Mouse (Mus musculus) gastrocnemius, postnatal 25 days (tissue): Measurements from ENCODE around the gene Arhgef39. TPM values are rescaled to one million over a fixed set of nuclear protein-coding genes. Genes with fewer than 3 reads are reported as not detected.

Experiments
- DNase-seq: peaks from one replicate; pipeline ENCODE4 v3.0.0; 2022
- total RNA-seq, 2 experiments: library from RNA; stranded (reverse); gene quantifications; 1 replicate in 1 of 2; 2 replicates in 1 of 2; pipeline ENCODE4 v1.2.3; 2021

The Arhgef39 gene
- total RNA-seq, 2 experiments from 2014 or later, result 0.69 TPM; not detected in 1

GRCm38 (mm10) chr4:43478906-43479832 is 20.3 kb downstream of the Arhgef39 start:
- no peak for DNase-seq

- no peak for DNase-seq
These were observed 21.0 kb downstream of the Arhgef39 start for GRCm38 (mm10) chr4:43478534-43478858.

GRCm38 (mm10) chr4:43477857-43478533 is 21.5 kb downstream of the Arhgef39 start:
- DNase-seq, result peak; percentile 86

GRCm38 (mm10) chr4:43476604-43477003 is 22.9 kb downstream of the Arhgef39 start:
- no peak for DNase-seq

GRCm38 (mm10) chr4:43473636-43474035 is 25.9 kb downstream of the Arhgef39 start:
- DNase-seq, result no peak

- no peak for DNase-seq
These were observed 29.2 kb downstream of the Arhgef39 start for GRCm38 (mm10) chr4:43470301-43470700.

GRCm38 (mm10) chr4:43466872-43467271 is 32.6 kb downstream of the Arhgef39 start:
- DNase-seq, result no peak

- no peak for DNase-seq
These were observed 33.6 kb downstream of the Arhgef39 start for GRCm38 (mm10) chr4:43465935-43466334.

- DNase-seq, result no peak
These were observed 36.4 kb downstream of the Arhgef39 start for GRCm38 (mm10) chr4:43463102-43463501.

GRCm38 (mm10) chr4:43457124-43457523 is 42.4 kb downstream of the Arhgef39 start:
- no peak for DNase-seq

GRCm38 (mm10) chr4:43456470-43456869 is 43.0 kb downstream of the Arhgef39 start:
- no peak for DNase-seq

- no peak for DNase-seq
These were observed 45.3 kb downstream of the Arhgef39 start, which contains the start of gene Cd72 for GRCm38 (mm10) chr4:43454041-43454836. Cd72 (minus strand) TSS chr4:43454628.

GRCm38 (mm10) chr4:43453413-43453812 is 46.1 kb downstream of the Arhgef39 start:
- no peak for DNase-seq

- no peak for DNase-seq
These were observed 47.2 kb downstream of the Arhgef39 start for GRCm38 (mm10) chr4:43452315-43452714.

GRCm38 (mm10) chr4:43448554-43448953 is 50.9 kb downstream of the Arhgef39 start:
- no peak for DNase-seq

- DNase-seq, result peak; percentile 71
These were observed 52.2 kb downstream of the Arhgef39 start for GRCm38 (mm10) chr4:43447251-43447650.

Other genes with a start within 250 kb of the Arhgef39 start
- gene Atp8b5, start 232.5 kb downstream of the Arhgef39 start, total RNA-seq, result not detected
- gene Rusc2, start 117.7 kb downstream of the Arhgef39 start, total RNA-seq, result 10 to 100 TPM; 22.1 to 24.2 TPM
- not detected for gene Fam166b, start 70.6 kb downstream of the Arhgef39 start, total RNA-seq
- gene Tesk1, start 57.8 kb downstream of the Arhgef39 start, total RNA-seq, result 10 to 100 TPM; 41.7 to 47.2 TPM
- gene Cd72, start 45.1 kb downstream of the Arhgef39 start, total RNA-seq, result not detected
- not detected for gene Sit1, start 16.0 kb downstream of the Arhgef39 start, total RNA-seq
- 10 to 100 TPM; 21.9 to 26.8 TPM for gene Ccdc107, start 6.8 kb downstream of the Arhgef39 start, total RNA-seq
- gene Car9, start 7.3 kb upstream of the Arhgef39 start, total RNA-seq, result 1 to 10 TPM; 2.2 to 2.7 TPM
- over 10,000 TPM in 1 of 2 experiments, 1,000 to 10,000 TPM in 1; 8,936 to 14,319 TPM for gene Tpm2, start 24.1 kb upstream of the Arhgef39 start, total RNA-seq
- gene Creb3, start 62.6 kb upstream of the Arhgef39 start, total RNA-seq, result 10 to 100 TPM; 34.9 to 41.8 TPM
- gene Tln1, start 63.0 kb upstream of the Arhgef39 start, total RNA-seq, result 10 to 100 TPM; 56.2 to 79.8 TPM
- 10 to 100 TPM; 21.1 to 22.5 TPM for gene Rgp1, start 79.0 kb upstream of the Arhgef39 start, total RNA-seq
- gene Gba2, start 79.2 kb upstream of the Arhgef39 start, total RNA-seq, result 1 to 10 TPM; 5.5 to 6.1 TPM
- gene Msmp, start 84.8 kb upstream of the Arhgef39 start, total RNA-seq, result under 1 TPM in 1 of 2 experiments, not detected in 1; 0.64 TPM
- 10 to 100 TPM; 32.5 to 36.6 TPM for gene Npr2, start 132.2 kb upstream of the Arhgef39 start, total RNA-seq
- under 1 TPM in 1 of 2 experiments, not detected in 1; 0.33 TPM for gene Spag8, start 153.9 kb upstream of the Arhgef39 start, total RNA-seq
- 10 to 100 TPM; 37.5 to 39.6 TPM for gene Hint2, start 156.8 kb upstream of the Arhgef39 start, total RNA-seq
- gene Tmem8b, start 169.3 kb upstream of the Arhgef39 start, total RNA-seq, result 10 to 100 TPM; 10.7 to 12.1 TPM
- under 1 TPM in 1 of 2 experiments, not detected in 1; 0.13 TPM for gene Fam221b, start 169.4 kb upstream of the Arhgef39 start, total RNA-seq
- gene Olfr70, start 201.1 kb upstream of the Arhgef39 start, total RNA-seq, result not detected
- not detected for gene Olfr71, start 210.6 kb upstream of the Arhgef39 start, total RNA-seq
- gene Hrct1, start 227.5 kb upstream of the Arhgef39 start, total RNA-seq, result 1 to 10 TPM; 1.4 to 2.3 TPM
- 1 to 10 TPM; 1.3 to 1.5 TPM for gene Spaar, start 230.3 kb upstream of the Arhgef39 start, total RNA-seq